Mouse (Mus musculus): ENCODE results near the gene Wasf3. TPM values are rescaled to one million over a fixed set of nuclear protein-coding genes. Genes with fewer than 3 reads are reported as not detected.

The Wasf3 gene
- polyA plus RNA-seq, 1 experiment, result not detected

DNA sequence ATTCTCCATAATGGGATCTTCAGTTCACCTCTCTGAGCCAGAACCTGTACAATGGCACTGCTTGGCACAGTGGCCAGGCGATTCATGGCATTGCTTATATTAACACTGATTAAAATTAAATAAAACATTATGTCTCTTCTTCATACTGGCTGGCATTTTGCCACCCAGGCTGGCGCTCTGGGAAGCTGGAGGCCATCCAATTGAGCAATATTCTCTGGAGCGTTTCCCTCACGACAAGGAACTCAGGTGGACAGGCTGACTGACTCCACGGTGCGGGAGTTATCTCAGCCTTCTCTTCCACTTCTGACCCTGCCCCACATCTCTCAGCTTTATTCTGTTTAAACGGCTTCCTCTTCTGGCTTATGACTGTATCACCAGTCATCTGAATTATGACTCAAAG is 33.3 kb downstream of the Wasf3 start:
- TF ChIP-seq GATA1 (IDR thresholded peaks at IDR 0.05; ENCODE audit: low read length), result no peak

DNA sequence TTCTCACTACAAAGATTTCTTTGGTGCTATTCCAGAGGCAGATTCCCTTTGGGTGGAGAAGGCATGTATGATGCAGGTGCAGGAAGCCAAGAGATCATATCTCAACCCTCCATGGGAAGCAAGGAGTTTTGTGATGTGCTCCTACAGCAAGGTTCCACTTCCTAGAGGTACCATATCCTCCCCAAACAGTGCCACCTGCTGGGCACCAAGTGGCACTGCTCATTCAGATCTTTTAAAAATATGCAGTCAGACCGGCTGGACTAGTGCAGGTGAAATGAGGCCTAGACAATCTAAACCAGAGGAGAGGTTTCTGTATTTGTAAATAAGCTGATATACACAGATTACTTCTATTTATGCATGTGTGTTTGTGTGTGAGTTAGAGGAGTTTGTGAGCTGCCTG is 35.3 kb downstream of the Wasf3 start:
- no peak for TF ChIP-seq GATA1 (IDR thresholded peaks at IDR 0.05; ENCODE audit: low read length)

DNA sequence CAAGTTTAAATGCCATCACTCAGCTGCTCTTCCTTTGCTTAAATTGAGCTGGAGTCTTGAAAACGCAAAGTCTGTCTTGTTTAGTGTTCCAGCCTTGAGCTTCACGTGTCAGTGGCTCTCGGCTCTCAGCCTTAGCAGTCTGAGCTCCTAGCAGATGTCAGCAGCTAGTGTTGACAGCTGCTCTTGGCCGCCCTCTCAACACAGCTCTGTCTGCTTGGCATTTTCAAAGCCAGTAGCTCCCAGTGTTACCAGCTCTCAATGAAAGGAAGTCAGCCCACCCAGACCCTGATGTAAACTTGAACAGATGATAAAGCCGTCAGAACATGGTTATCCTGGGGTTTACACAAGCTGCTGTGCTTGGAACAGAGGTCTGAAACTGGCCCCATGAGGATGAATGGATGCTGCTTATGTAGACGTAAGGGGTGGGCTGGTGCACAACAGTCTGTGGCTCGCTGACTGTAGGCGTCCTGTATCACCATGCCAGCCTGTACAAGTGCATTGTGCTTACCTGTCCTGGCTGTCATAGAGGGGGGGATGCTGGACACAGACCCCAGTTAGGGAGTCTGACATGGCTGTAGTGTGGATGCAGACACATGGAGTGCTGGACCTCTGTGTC is 40.0 kb downstream of the Wasf3 start:
- no peak for TF ChIP-seq GATA1 (IDR thresholded peaks at IDR 0.05; ENCODE audit: low read length)

DNA sequence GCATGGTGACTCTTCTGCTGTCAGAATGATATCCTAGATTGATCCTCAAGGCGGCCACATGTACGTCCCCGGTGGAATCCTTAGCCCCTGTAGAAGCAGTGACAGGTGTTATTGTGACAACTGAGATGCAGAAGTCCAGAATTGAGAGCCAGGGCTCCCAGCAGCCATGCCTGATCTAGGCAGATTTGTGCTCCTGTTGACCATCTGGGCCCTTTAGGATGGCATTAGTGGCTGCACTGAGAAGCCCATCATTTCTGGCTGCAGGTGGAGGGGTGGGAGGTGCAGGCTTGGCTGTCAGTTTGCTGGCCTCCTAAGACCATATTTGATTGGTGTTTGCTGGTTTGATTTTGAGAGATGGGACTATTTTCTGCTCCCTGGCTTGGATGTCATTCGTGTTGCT is 40.9 kb downstream of the Wasf3 start:
- no peak for TF ChIP-seq GATA1 (IDR thresholded peaks at IDR 0.05; ENCODE audit: low read length)

DNA sequence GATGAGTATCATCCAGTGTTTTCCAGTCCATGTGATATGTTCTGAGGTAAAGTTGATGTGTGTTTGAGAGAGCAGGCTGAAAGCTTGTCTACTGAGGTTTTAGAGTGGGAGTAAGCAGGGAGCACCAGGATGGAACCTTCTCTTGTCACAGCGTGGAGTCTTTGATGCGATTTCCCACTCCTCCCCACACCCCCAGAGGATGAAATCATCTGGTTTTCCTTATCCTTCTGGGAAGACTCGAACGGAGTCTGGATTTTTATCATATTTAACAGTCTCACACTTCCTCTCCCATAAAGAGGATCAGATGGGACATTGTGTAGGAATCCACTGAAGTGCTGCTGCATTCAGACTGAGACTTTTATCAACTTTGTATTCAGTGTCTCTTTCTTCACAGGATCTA is 43.3 kb downstream of the Wasf3 start:
- no peak for TF ChIP-seq GATA1 (IDR thresholded peaks at IDR 0.05; ENCODE audit: low read length)

DNA sequence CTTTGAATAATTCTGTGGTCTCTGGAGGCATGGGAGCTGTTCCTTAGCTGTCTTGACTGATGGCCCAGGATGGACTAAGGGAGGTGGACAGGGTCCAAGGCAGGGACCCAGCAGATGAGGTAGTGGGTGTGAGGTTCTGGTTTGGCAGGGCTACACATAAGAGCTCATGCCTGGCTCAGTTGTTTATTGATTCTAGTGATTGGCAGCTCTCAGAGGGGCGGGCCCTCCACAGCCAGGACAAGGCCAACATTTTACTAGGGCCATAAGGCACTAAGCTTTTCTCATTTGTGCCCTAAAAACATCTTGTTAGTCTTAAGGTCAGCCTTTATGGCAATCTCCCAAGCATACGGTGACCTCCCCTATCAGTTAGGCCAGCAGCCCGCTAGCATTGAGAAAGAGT is 47.0 kb downstream of the Wasf3 start:
- no peak for TF ChIP-seq GATA1 (IDR thresholded peaks at IDR 0.05; ENCODE audit: low read length)

DNA sequence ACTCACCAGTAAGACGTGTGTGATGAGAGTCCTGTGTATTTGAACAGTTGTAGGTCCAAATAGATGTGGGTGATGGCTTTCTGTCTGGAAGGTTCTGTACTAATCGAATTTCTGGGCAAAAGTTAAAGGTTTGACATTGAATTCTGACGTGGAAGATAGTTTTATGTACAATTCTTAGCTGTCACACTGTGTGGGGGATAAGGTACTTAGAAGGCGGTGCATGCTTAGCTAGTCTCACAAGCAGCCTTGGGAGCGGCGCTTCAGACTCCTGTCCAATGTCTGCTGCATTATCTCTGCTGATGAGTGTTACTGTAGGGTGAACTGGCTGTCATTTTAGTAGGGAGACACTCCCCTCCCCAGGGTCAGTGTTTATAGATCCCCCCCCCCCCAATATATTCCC is 47.7 kb downstream of the Wasf3 start:
- no peak for TF ChIP-seq GATA1 (IDR thresholded peaks at IDR 0.05; ENCODE audit: low read length)

DNA sequence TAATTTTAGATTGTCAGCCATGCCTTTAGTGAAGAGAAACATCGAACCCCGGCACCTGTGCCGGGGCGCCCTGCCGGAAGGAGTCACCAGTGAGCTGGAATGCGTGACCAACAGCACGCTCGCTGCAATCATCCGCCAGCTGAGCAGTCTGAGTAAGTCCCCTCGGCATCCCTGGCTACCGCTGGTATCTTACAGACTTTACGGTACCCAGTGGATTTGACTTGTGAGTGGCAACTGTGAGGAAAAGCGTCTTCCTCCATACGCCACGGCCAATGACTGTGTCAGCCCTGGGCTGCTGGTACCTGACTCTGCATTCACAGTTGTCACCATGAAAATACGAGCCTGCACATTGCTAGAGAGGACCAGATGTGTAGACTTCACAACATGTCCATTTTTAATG is 50.5 kb downstream of the Wasf3 start:
- no peak for TF ChIP-seq GATA1 (IDR thresholded peaks at IDR 0.05; ENCODE audit: low read length)

DNA sequence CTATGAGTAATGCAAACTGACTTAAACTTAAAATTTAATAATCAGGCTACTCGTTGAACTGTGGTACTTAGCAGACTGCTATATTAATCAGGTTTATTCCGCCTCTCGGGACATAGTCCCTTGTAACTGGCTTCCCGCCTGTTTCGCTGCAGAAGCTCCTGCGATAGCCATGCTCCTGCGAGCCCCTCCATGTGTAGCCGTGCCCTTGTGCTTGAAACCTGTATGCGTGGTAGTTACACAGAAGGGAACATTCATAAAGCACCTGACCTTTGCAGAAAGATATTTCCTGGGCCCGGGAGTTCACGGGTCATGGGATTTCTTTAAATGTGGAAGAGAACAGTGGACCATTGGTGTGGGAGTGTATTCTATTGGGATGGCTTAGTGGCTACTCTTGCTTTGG is 52.0 kb downstream of the Wasf3 start:
- TF ChIP-seq GATA1 (IDR thresholded peaks at IDR 0.05; ENCODE audit: low read length), result no peak

DNA sequence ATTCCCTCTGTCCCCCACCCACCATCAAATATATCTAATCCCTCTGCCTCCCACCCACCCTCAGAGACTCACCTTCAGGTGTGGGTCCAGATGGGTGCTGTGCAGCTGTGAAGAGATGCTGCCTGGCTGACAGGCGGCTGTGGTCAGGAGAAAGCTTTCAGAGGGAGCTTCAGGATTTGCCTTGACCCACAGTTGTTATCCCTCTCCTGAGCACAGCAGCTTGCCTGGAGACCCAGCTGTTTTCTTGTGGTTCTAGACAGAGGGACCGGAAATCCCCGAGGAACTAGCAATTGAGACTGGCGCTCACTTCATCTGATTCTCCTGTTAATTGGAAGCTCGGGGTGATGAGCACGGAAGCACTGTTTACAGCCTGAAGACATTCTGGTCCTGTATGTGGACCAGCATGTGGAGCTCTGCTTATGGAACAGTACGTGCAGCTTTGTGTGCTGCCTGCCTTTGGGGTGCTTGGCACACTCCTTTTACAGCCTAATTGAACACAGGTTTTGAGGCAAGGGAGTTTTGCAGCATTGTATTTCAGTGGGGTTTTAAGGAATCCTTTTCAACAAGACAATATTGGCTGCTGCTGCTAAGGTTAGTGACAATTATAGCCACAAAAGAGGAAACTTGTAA is 54.5 kb downstream of the Wasf3 start:
- no peak for TF ChIP-seq GATA1 (IDR thresholded peaks at IDR 0.05; ENCODE audit: low read length)

DNA sequence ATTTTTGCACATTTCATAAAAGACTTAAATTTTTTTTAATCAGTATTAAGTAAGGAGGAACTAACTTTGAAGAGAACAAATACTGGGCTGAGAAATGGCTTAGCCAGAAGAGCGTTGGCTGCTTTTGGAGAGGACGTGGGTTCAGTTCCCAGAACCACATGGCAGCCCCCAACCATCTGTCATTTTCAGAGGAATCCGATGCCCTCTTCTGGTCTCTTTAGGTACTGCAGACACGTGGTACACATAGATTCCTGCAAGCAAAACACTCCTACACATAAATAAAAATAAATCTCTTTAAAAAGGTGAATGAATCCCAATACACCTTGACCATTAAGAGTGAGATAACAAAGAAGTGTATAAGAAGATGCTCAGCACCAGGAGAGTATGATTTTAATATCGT is 55.5 kb downstream of the Wasf3 start:
- TF ChIP-seq GATA1 (IDR thresholded peaks at IDR 0.05; ENCODE audit: low read length), result no peak

DNA sequence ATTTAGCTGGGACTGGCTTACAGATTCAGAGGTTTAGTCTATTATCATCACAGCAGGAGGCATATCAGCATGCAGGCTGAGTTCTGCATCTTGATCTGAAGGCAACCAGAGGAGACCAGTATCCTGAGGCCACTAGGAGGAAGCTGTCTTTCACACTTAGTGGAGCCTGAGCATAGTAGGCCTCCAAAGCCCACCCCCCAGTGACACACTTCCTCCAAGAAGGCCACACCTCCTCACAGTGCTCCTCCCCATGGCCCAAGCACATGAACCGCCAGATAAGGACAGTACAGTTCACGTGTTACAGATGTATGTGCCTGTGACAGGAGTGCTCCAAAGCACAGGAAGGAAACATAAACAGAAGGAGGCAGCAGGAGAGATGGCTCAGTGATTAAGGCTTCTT is 58.0 kb downstream of the Wasf3 start:
- TF ChIP-seq GATA1 (IDR thresholded peaks at IDR 0.05; ENCODE audit: low read length), result no peak

DNA sequence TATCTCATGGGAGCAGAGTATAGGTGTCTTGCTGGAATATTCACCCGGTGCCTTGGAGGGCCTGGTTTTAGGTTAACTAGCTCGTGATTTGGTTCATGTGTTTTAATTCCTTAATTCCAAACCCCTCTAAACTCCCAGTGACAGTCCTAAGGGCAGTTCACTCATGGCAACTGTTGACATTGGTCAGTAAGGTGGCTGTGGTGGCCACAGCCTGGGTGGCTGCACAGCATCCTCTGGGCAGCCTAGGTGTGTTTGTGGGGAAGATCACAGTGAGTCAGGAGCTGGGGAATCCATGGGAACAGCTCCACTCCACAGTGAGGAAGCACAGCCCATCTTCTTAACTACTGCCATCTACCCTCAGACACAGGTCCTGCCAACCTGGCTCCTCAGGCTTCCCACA is 61.8 kb downstream of the Wasf3 start:
- TF ChIP-seq GATA1 (IDR thresholded peaks at IDR 0.05; ENCODE audit: low read length), result no peak

DNA sequence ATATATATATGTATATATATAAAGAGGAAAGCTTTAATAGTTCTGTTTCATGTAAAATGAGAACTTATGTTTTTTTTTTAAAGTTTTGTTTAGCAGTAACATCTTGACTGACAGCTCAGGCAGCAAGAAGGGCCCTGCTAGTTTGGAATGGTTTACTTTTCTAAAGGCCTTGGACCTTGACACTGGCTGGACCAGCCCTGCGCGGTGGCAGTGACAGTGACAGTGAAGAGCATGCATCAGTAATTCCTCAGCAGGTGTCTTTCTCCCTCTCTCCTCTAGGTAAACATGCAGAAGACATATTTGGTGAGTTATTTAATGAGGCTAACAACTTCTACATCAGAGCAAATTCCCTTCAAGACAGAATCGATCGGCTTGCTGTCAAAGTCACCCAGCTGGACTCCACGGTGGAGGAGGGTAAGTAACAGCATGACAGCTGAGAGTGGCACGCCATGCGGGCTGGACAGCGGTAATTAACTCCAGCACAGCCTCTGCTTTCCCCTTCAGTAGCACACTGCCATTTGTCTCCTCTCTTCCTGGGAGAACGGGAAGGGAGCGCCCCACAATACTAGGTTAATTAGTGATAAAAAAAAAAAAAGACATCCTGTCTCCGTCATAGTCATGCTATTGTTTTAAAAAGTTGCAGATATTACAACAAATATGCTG is 66.9 kb downstream of the Wasf3 start:
- no peak for TF ChIP-seq GATA1 (IDR thresholded peaks at IDR 0.05; ENCODE audit: low read length)

DNA sequence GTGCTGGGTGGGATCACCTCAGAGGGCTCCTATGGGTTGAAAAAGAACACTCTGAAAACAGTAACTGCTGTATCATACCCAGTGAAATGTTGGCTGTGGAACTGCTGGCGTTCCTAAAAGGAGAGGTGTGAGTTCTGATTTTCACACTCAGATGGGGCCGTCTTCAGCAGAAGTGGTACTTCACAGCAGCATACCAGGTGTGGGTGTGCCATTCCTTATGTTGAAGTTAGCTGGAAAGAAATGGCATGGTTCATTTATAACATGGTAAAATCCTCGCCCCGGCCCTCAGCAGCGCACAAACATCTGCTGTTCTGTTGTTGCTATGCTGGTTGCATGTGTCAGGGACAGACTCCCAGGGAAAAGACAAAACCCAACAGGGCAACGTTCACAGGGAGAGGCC is 68.8 kb downstream of the Wasf3 start:
- no peak for TF ChIP-seq GATA1 (IDR thresholded peaks at IDR 0.05; ENCODE audit: low read length)

DNA sequence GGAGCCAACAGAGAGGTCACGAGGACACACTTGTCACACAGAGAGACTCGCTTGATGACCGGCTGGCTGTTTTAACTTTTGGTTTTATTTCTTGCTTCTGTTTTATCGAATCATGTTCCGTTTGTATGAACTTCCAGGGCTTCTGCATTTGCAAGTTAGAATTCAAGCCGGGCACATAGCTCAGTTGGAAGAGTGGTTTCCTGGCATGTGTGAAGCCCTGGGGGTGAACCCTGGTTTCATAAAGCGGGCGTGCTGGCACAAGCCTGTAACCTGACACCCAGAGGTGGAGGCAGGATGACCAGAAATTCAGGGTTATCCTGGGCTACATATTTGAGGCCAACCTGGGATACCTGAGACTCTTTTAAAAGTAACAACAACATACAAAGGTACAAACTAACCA is 76.8 kb downstream of the Wasf3 start:
- no peak for TF ChIP-seq GATA1 (IDR thresholded peaks at IDR 0.05; ENCODE audit: low read length)

DNA sequence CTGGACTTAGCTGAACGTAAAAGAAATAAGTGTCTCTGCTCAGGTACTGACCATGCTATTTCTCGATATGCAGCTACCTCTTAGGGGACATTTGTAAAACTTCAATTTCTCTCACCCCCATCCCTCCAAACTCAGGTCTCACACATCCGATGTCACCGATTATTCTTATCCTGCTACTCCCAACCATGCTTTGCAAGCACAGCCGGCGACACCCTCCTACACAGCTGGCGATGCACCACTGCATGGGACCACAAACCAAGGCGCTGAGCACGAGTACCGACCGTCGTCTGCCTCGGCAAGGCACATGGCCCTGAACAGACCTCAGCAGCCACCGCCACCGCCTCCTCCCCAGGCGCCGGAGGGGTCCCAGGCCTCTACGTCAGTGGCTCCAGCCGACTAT is 81.9 kb downstream of the Wasf3 start:
- TF ChIP-seq GATA1 (IDR thresholded peaks at IDR 0.05; ENCODE audit: low read length), result no peak
